Mouse (Mus musculus): ENCODE results near the gene Gnai2.

GRCm38 (mm10) chr9:107575579-107576356, 59.4 kb downstream of the Gnai2 start:
- TF ChIP-seq POLR2A (IDR thresholded peaks at IDR 0.05; ENCODE audit: low read depth, low read length): no peak
- TF ChIP-seq CTCF (IDR thresholded peaks at IDR 0.05; ENCODE audit: borderline replicate concordance, insufficient read depth, low read length): no peak

Measured in embryonic fibroblast, embryonic 13.5 days (primary cell).